Mouse (Mus musculus) liver, postnatal 0 days (tissue): ENCODE measurements around the gene Polr1a. TPM values are rescaled to one million over a fixed set of nuclear protein-coding genes. Genes with fewer than 3 reads are reported as not detected.

ENCODE experiments used
- ATAC-seq: fragments of 200-750 bp; cut with Nextera tagmentation; 2 replicates; pipeline ENCODE4 v1.8.0; 2017; ENCODE audit warnings: mild to moderate bottlenecking, moderate library complexity
- DNase-seq: peaks from one replicate; pipeline ENCODE4 v3.0.0-alpha.2; 2016
- H3K27ac ChIP-seq: fragments of 300-500 bp; sonication (generic); 2 replicates; pipeline ENCODE4 v1.5.1; 2014; ENCODE audit warnings: antibody characterized with exemption, moderate library complexity, mild to moderate bottlenecking, low read depth
- H3K27me3 ChIP-seq: fragments of 300-500 bp; sonication (generic); 2 replicates; pipeline ENCODE4 v1.6.1; 2014; ENCODE audit warnings: low read length, control low read depth, mixed read lengths; ENCODE audit not compliant: insufficient read depth
- H3K36me3 ChIP-seq: fragments of 300-500 bp; sonication (generic); replicated peaks from 2 replicates; pipeline ENCODE4 v1.6.1; 2014; ENCODE audit warnings: mild to moderate bottlenecking, control low read depth, low read length, moderate library complexity, mixed read lengths; ENCODE audit not compliant: insufficient read depth
- H3K4me1 ChIP-seq: fragments of 300-500 bp; sonication (generic); 2 replicates; pipeline ENCODE4 v1.6.1; 2014; ENCODE audit warnings: antibody characterized with exemption, mild to moderate bottlenecking, control low read depth; ENCODE audit not compliant: insufficient read depth
- H3K4me2 ChIP-seq: fragments of 300-500 bp; sonication (generic); 2 replicates; pipeline ENCODE4 v1.6.1; 2014; ENCODE audit warnings: low read depth, mild to moderate bottlenecking, low read length, moderate library complexity, mixed read lengths
- H3K4me3 ChIP-seq: fragments of 300-500 bp; sonication (generic); 2 replicates; pipeline ENCODE4 v1.5.1; 2014; ENCODE audit warnings: low read depth, low read length
- H3K9ac ChIP-seq: fragments of 300-500 bp; sonication (generic); replicated peaks from 2 replicates; pipeline ENCODE4 v1.6.1; 2014; ENCODE audit warnings: mild to moderate bottlenecking, moderate library complexity
- H3K9me3 ChIP-seq: fragments of 300-500 bp; sonication (generic); 2 replicates; pipeline ENCODE4 v1.6.1; 2016; ENCODE audit warnings: mild to moderate bottlenecking, control low read depth, low read length, mixed read lengths
- CTCF ChIP-seq: sonication (generic); IDR thresholded peaks from 2 replicates; pipeline ENCODE4 v1.5.1; 2016; ENCODE audit warnings: antibody characterized with exemption, low read depth
- EP300 ChIP-seq: IDR thresholded peaks from 2 replicates; pipeline ENCODE4 v1.6.1; 2016; ENCODE audit warnings: antibody characterized with exemption, low read depth, mild to moderate bottlenecking
- WGBS: fragments of 180-500 bp; shearing (Covaris S2); extraction: QIAGEN DNeasy Blood & Tissue Kit; methylation state at CpG from one replicate; pipeline ENCODE4 v1.1.7; 2014; ENCODE audit not compliant: insufficient replicate concordance; 5-methylcytosine and 5-hydroxymethylcytosine counted together
- polyA plus RNA-seq: library from polyadenylated mRNA; unstranded; fragments of >200 nt; fragmentation: Nextera tagmentation; extraction: Ambion mirVana; gene quantifications from 2 replicates; pipeline ENCODE4 v1.2.1, GENCODE M21; 2015

Polr1a gene
- 8.0 and 10.0 TPM in 2 replicates for polyA plus RNA-seq

DNA sequence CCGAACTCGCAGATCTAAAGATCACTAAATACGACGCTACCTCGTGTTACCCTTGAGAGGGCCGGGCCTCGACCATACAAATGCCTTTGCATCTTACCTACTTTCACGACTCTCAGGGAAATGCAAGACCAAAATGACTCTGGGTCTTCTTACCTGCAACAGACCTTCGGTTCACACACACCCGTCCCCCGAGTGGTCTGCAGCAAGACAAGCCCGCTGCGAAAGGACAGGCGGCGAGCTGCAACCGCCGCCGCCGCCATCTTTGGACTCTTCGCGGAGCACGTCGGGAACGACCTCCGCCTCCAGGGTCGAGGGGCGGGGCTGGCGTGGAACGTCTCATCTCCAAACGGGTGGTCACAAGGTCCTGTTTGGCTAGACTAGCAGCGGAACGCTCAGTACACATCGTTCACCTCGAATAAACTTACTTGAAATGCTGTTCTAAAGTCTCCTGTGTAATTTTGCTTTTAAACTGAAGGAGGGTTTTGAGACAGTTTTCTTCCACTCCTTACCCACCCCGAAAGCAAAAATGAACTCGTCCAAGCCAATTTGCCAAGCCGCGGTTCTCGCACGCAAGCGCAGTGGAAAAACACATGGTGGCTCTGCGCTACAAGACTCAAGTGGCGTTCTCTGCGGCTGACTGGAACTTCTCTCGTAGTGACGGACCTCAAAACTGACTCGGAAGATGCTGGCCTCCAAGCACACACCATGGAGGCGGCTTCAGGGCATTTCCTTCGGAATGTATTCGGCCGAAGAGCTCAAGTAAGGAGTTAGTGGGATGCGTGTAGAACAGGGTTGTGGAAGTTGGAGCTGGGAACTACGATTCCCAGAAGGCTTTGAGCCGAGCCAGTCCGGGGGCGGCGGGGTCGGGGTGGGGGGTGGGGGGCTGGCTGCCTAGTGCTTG lies at the start of gene Polr1a, which contains the start of gene Ptcd3:
Polr1a (plus strand) TSS at position 573 of the 901 bp plus-strand sequence.
Ptcd3 (minus strand) TSS at position 270 of the 901 bp plus-strand sequence.
- DNase-seq, result peak; percentile 95
- TF ChIP-seq CTCF, result no peak
- TF ChIP-seq EP300, result peak; percentile 68; the same call in 1 of the 2 replicates
- peaks cover 20% of the 10 kb centered on the region for H3K36me3 ChIP-seq
- no peaks in the 10 kb centered on the region for H3K9me3 ChIP-seq
- H3K4me3 ChIP-seq, result peak within 1 kb of the TSS; percentile 72
- peak within 1 kb of the TSS; percentile 63 for H3K9ac ChIP-seq
- H3K4me2 ChIP-seq, result peak within 1 kb of the TSS; percentile 69
- H3K27me3 ChIP-seq, result no peaks in the 10 kb centered on the region
- peak; percentile 82 for ATAC-seq
- peak within 1 kb of the TSS; percentile 25 for H3K27ac ChIP-seq
- WGBS, result under 1% methylated on average over 58 of the region's 58 CpGs
- peaks cover 32% of the 10 kb centered on the region for H3K4me1 ChIP-seq

DNA sequence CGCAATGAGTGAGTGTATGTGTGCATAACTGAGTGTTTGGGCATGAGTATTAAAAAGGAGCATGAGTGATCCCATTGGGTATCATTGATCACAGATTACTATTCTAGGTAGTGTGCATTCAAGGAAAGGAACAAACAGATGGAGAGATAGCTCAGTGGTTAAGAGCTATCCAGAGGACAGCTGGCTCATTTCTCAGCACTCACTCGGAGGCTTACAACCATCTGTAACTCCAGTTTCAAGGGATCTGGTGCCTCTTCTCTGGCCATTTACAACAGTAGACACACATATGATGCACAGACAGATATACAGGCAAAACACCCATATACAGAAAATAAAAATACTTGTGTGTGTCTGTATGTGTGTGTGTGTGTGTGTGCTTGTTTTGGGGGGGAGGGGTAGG lies 41.1 kb upstream of the Polr1a start:
- H3K27ac ChIP-seq, result no peak overlapping the region
- ATAC-seq (no peak), DNase-seq (no peak)
- H3K27me3 ChIP-seq, result no peaks in the 10 kb centered on the region
- WGBS, result 90% methylated on average over 2 of the region's 2 CpGs
- no peak overlapping the region for H3K4me3 ChIP-seq
- H3K36me3 ChIP-seq, result peaks cover 69% of the 10 kb centered on the region
- no peak for TF ChIP-seq CTCF
- TF ChIP-seq EP300, result no peak
- no peak overlapping the region for H3K4me2 ChIP-seq
- H3K9me3 ChIP-seq, result no peaks in the 10 kb centered on the region
- no peak overlapping the region for H3K9ac ChIP-seq
- H3K4me1 ChIP-seq, result no peaks in the 10 kb centered on the region

DNA sequence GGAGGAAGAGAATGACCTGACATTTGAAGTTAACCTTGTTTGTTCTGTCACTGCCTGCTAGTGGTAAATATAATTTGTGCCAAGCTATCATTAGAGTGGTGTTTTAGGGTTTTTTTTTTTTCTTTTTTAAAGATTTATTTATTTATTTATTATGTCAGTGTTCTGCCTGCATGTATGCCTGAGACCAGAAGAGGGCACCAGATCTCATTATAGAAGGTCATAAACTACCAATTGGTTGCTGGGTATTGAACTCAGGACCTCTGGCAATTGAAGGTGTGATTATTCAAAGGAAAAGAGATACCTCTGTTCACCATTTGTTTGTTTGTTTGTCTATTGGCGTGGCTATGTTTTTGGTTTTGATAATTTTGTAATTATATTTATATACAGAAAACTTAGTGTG lies 40.0 kb upstream of the Polr1a start:
- H3K36me3 ChIP-seq, result peaks cover 66% of the 10 kb centered on the region
- DNase-seq (no peak), ATAC-seq (no peak)
- H3K27me3 ChIP-seq, result no peaks in the 10 kb centered on the region
- no peak overlapping the region for H3K27ac ChIP-seq
- TF ChIP-seq CTCF (peak; percentile 59), EP300 (no peak)
- no peak overlapping the region for H3K9ac ChIP-seq
- 93% methylated on average over 1 of the region's 1 CpGs for WGBS
- no peak overlapping the region for H3K4me3 ChIP-seq
- H3K4me2 ChIP-seq, result no peak overlapping the region
- no peaks in the 10 kb centered on the region for H3K9me3 ChIP-seq
- no peaks in the 10 kb centered on the region for H3K4me1 ChIP-seq

DNA sequence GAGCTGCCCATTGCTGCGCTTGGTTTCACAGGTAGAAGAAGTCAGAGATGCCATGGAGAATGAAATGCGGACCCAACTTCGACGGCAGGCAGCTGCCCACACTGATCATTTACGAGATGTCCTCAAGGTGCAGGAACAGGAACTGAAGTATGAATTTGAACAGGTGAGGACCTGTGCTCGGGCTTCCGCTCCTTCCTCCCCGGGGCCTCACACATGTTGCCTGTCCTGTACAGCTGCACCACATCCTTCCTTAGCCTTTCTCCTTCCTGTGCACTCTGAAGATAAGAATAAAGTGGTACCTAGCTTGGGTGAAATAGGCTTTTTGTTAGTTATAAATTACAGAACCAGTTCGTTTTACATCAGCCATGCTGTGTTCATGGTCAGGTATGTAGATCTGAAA lies 37.5 kb upstream of the Polr1a start:
- Histone ChIP-seq H3K9ac (no peak overlapping the region), H3K9me3 (no peaks in the 10 kb centered on the region), H3K36me3 (peaks cover 62% of the 10 kb centered on the region), H3K4me2 (no peak overlapping the region), H3K4me1 (no peaks in the 10 kb centered on the region), H3K27ac (no peak overlapping the region), H3K4me3 (no peak overlapping the region), H3K27me3 (no peaks in the 10 kb centered on the region)
- no peak for DNase-seq
- ATAC-seq, result no peak
- 70% methylated on average over 9 of the region's 9 CpGs for WGBS
- TF ChIP-seq EP300, result no peak
- TF ChIP-seq CTCF, result no peak

DNA sequence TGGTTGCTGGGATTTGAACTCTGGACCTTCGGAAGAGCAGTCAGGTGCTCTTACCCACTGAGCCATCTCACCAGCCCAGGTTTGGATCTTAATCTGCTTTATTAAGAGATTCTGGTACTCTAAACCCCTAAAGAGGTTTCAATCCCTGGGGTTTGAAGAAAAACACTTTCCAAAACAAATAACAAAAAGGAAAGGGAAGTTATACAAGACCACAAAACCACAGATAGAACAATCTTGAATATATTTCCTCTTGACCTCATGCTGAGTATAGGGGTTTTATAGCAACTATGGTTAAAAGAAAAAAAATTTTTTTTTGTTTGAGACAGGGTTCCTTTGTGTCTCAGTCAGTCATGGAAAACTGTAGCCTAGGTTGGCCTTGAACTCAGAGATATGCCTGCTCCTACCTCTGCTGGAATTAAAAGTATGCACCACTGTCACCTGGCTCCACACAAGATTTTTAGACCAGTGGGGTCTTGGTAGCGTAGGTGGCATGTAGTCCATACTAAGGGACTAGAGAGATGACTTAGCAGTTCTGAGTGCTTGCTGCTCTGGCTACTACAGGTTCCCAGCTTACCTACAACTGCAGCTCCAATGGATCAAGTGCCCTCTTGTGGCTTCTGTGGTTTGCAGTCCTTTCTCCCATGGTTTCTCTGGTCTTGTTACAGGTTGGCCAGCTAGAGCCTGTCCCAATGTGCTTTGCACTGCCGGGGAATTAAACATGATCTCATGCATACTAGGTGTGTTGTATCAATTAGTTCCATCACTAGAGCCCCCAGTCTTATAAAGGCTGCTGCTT lies 30.7 kb upstream of the Polr1a start:
- H3K27me3 ChIP-seq, result no peaks in the 10 kb centered on the region
- H3K9me3 ChIP-seq, result no peaks in the 10 kb centered on the region
- H3K9ac ChIP-seq, result no peak overlapping the region
- ATAC-seq, result 0 out of 2 replicates have a peak, but pooled peaks have one; percentile 8
- TF ChIP-seq EP300 (no peak), CTCF (peak; percentile 15; the same call in 1 of the 2 replicates)
- no peak for DNase-seq
- peaks cover 71% of the 10 kb centered on the region for H3K36me3 ChIP-seq
- H3K4me3 ChIP-seq, result no peak overlapping the region
- H3K4me2 ChIP-seq, result no peak overlapping the region
- H3K4me1 ChIP-seq, result no peaks in the 10 kb centered on the region
- no peak overlapping the region for H3K27ac ChIP-seq
- WGBS, result 75% methylated on average over 3 of the region's 3 CpGs

DNA sequence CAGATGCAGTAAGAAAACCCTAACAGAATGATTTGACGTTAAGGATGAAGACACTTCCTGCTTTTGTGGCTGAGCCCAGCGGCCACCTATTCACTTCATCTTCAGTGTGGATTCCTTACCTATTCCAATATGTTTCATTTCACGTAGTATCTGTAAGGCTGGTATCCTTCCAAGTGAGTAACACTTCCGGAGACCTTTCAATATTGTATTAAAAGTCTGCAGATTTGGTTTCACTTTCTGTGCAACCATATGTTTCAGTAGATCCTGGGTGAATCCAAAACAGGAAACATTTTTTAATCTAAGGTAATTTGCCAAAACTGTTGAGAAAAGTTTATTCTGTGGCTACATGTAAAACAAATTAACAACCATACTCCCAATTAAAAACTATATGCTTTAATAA lies 15.6 kb upstream of the Polr1a start:
- no peak overlapping the region for H3K4me3 ChIP-seq
- H3K4me1 ChIP-seq, result no peaks in the 10 kb centered on the region
- no peak for DNase-seq
- no peak overlapping the region for H3K9ac ChIP-seq
- no peak for TF ChIP-seq CTCF
- TF ChIP-seq EP300, result no peak
- H3K27me3 ChIP-seq, result no peaks in the 10 kb centered on the region
- no peaks in the 10 kb centered on the region for H3K9me3 ChIP-seq
- no peak for ATAC-seq
- WGBS, result 74% methylated on average over 4 of the region's 4 CpGs
- H3K4me2 ChIP-seq, result no peak overlapping the region
- no peak overlapping the region for H3K27ac ChIP-seq
- H3K36me3 ChIP-seq, result peaks cover 83% of the 10 kb centered on the region
